Mouse (Mus musculus) intestine, postnatal 0 days (tissue): ENCODE results near the gene Eps15l1. TPM values are rescaled to one million over a fixed set of nuclear protein-coding genes. Genes with fewer than 3 reads are reported as not detected.

Experiments
- ATAC-seq: fragments of 200-750 bp; cut with Nextera tagmentation; 2 replicates; pipeline ENCODE4 v1.8.0; 2017; ENCODE audit warnings: mild to moderate bottlenecking, moderate TSS enrichment, moderate library complexity
- H3K27ac ChIP-seq: fragments of 300-500 bp; sonication (generic); 2 replicates; pipeline ENCODE4 v1.5.1; 2014; ENCODE audit warnings: mild to moderate bottlenecking, low read depth, low read length, moderate library complexity
- H3K27me3 ChIP-seq: fragments of 300-500 bp; sonication (generic); replicated peaks from 2 replicates; pipeline ENCODE4 v1.6.1; 2014; ENCODE audit warnings: low read length, mixed read lengths; ENCODE audit not compliant: control insufficient read depth, insufficient read depth
- H3K36me3 ChIP-seq: fragments of 300-500 bp; sonication (generic); 2 replicates; pipeline ENCODE4 v1.6.1; 2014; ENCODE audit warnings: mild to moderate bottlenecking, moderate library complexity; ENCODE audit not compliant: control insufficient read depth, insufficient read depth
- H3K4me1 ChIP-seq: fragments of 300-500 bp; sonication (generic); replicated peaks from 2 replicates; pipeline ENCODE4 v1.6.1; 2014; ENCODE audit warnings: antibody characterized with exemption, low read length, mixed read lengths; ENCODE audit not compliant: control insufficient read depth, insufficient read depth
- H3K4me2 ChIP-seq: fragments of 300-500 bp; sonication (generic); replicated peaks from 2 replicates; pipeline ENCODE4 v1.6.1; 2014; ENCODE audit warnings: low read depth, mild to moderate bottlenecking, moderate library complexity
- H3K4me3 ChIP-seq: fragments of 300-500 bp; sonication (generic); 2 replicates; pipeline ENCODE4 v1.5.1; 2014; ENCODE audit warnings: low read depth, low read length
- H3K9ac ChIP-seq: fragments of 300-500 bp; sonication (generic); 2 replicates; pipeline ENCODE4 v1.6.1; 2014; ENCODE audit warnings: mild to moderate bottlenecking, low read depth, low read length
- H3K9me3 ChIP-seq: fragments of 300-500 bp; sonication (generic); 2 replicates; pipeline ENCODE4 v1.6.1; 2016; ENCODE audit warnings: mixed run types; ENCODE audit not compliant: control insufficient read depth
- CTCF ChIP-seq: sonication (generic); IDR thresholded peaks from 2 replicates; pipeline ENCODE4 v1.5.1; 2016; ENCODE audit warnings: low read depth, mild to moderate bottlenecking, control low read depth, antibody characterized with exemption, moderate library complexity
- WGBS: fragments of 180-500 bp; shearing (Covaris S2); extraction: QIAGEN DNeasy Blood & Tissue Kit; methylation state at CpG from one replicate; pipeline ENCODE4 v1.1.7; 2014; 5-methylcytosine and 5-hydroxymethylcytosine counted together
- polyA plus RNA-seq: library from polyadenylated mRNA; unstranded; fragments of >200 nt; fragmentation: Nextera tagmentation; extraction: Ambion mirVana; gene quantifications from 2 replicates; pipeline ENCODE4 v1.2.1, GENCODE M21; 2015

The Eps15l1 gene
- polyA plus RNA-seq, 1 experiment from 2014 or later = 16.3 TPM

GRCm38 (mm10) chr8:72402981-72403380 lies 18.3 kb downstream of the Eps15l1 start:
- no peaks in the 10 kb centered on the region for H3K9me3 ChIP-seq
- H3K27ac ChIP-seq = no peak overlapping the region
- no peaks in the 10 kb centered on the region for H3K4me1 ChIP-seq
- H3K27me3 ChIP-seq = no peaks in the 10 kb centered on the region
- no peak for TF ChIP-seq CTCF
- no peak overlapping the region for H3K4me2 ChIP-seq
- no peak for ATAC-seq
- no peak overlapping the region for H3K4me3 ChIP-seq
- WGBS = 91% methylated on average over 3 of the region's 3 CpGs
- peaks cover 10% of the 10 kb centered on the region; the same call in 1 of the 2 replicates for H3K36me3 ChIP-seq
- no peak overlapping the region for H3K9ac ChIP-seq

GRCm38 (mm10) chr8:72401381-72401780 lies 19.9 kb downstream of the Eps15l1 start:
- Histone ChIP-seq H3K4me2 (no peak overlapping the region), H3K4me1 (no peaks in the 10 kb centered on the region), H3K36me3 (peaks cover 20% of the 10 kb centered on the region; the same call in 1 of the 2 replicates), H3K4me3 (no peak overlapping the region), H3K27me3 (no peaks in the 10 kb centered on the region), H3K27ac (no peak overlapping the region), H3K9ac (no peak overlapping the region), H3K9me3 (no peaks in the 10 kb centered on the region)
- no peak for ATAC-seq
- WGBS = 81% methylated on average over 1 of the region's 1 CpGs
- TF ChIP-seq CTCF = no peak

DNA sequence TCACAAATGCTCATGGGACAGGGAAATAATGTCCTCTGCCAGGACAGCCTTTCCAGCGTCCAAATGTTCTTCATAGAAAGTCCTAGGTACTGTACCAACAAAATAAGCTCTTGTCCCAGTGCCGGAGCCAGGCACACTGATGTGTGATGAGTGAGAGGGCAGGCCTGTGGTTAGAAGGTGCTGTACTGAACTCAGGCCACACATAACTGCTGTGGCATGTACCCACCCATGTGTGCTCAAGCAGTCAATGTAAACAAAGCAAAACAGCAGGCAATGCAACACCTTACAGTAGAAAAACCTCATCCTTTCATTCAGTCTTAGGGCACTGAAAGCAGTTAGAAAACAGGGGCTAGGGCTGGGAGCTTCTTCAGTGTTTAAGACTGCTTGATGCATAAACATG lies 35.5 kb downstream of the Eps15l1 start:
- Histone ChIP-seq H3K4me3 (no peak overlapping the region), H3K36me3 (peaks cover 92% of the 10 kb centered on the region), H3K4me2 (no peak overlapping the region), H3K27ac (no peak overlapping the region), H3K9ac (no peak overlapping the region), H3K9me3 (no peaks in the 10 kb centered on the region), H3K4me1 (no peaks in the 10 kb centered on the region), H3K27me3 (no peaks in the 10 kb centered on the region)
- 87% methylated on average over 2 of the region's 2 CpGs for WGBS
- no peak for ATAC-seq
- TF ChIP-seq CTCF = no peak

DNA sequence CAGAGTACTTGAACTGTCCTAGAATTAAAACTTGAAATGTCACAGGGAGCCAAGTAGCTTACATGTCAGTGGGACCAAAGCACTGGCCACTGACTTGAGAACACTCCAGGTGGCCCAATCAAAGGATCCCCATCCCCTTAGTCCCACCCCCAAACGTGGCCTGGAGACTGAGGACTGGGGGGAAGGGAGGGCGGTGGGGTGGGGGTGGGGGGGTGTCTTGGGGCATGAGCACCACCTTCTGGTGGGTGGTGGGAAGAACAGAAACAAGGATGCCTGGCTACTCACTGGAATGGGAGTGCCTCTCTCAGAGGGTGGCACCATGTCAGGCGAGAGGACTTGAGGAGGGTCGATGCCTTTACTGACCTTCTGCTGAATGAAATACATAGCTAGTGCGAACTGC lies 38.9 kb downstream of the Eps15l1 start:
- no peak for ATAC-seq
- no peaks in the 10 kb centered on the region for H3K4me1 ChIP-seq
- no peak overlapping the region for H3K9ac ChIP-seq
- no peaks in the 10 kb centered on the region for H3K9me3 ChIP-seq
- peaks cover 98% of the 10 kb centered on the region for H3K36me3 ChIP-seq
- H3K4me2 ChIP-seq = no peak overlapping the region
- WGBS = 66% methylated on average over 5 of the region's 5 CpGs
- TF ChIP-seq CTCF = peak; percentile 43; the same call in 1 of the 2 replicates
- H3K4me3 ChIP-seq = no peak overlapping the region
- no peak overlapping the region for H3K27ac ChIP-seq
- no peaks in the 10 kb centered on the region for H3K27me3 ChIP-seq

GRCm38 (mm10) chr8:72380656-72381055 lies 40.6 kb downstream of the Eps15l1 start:
- Histone ChIP-seq H3K36me3 (peaks cover 86% of the 10 kb centered on the region), H3K27me3 (no peaks in the 10 kb centered on the region), H3K27ac (no peak overlapping the region), H3K4me3 (no peak overlapping the region), H3K4me2 (no peak overlapping the region), H3K4me1 (no peaks in the 10 kb centered on the region), H3K9ac (no peak overlapping the region), H3K9me3 (no peaks in the 10 kb centered on the region)
- TF ChIP-seq CTCF = no peak
- ATAC-seq = no peak
- WGBS = 91% methylated on average over 8 of the region's 8 CpGs

DNA sequence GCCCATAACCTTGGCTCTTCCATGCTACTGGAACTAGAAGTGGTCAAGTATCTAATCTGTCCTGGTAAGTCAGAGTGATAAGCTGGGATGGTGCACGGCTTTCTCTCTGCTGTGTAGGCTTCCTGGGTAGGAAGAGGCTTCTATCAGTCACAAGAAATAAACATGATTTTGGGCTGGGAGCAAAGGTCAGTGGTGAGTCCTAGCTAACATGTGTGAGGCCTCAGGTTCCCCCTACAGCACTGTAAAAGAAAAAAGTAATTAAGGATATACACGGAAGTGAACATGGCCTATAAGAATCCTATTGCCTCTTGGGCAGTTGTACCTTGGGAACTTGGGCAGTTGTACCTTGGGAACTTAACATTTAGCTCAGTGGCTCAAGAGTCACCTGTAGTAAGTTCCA lies 44.4 kb downstream of the Eps15l1 start:
- no peak overlapping the region for H3K9ac ChIP-seq
- peak; percentile 84 for ATAC-seq
- H3K9me3 ChIP-seq = no peaks in the 10 kb centered on the region
- no peak overlapping the region for H3K4me3 ChIP-seq
- no peak for TF ChIP-seq CTCF
- H3K27ac ChIP-seq = peak overlapping the region; percentile 76
- 41% methylated on average over 2 of the region's 2 CpGs for WGBS
- no peaks in the 10 kb centered on the region for H3K27me3 ChIP-seq
- peaks cover 71% of the 10 kb centered on the region for H3K36me3 ChIP-seq
- peak overlapping the region; percentile 32 for H3K4me2 ChIP-seq
- H3K4me1 ChIP-seq = no peaks in the 10 kb centered on the region

- H3K9me3 ChIP-seq = no peaks in the 10 kb centered on the region
- H3K4me2 ChIP-seq = peak overlapping the region; percentile 32; the same call in 1 of the 2 replicates
- H3K27ac ChIP-seq = peak overlapping the region; percentile 76
- no peak overlapping the region for H3K9ac ChIP-seq
- peak; percentile 66 for ATAC-seq
- H3K27me3 ChIP-seq = no peaks in the 10 kb centered on the region
- WGBS = 36% methylated on average over 5 of the region's 5 CpGs
- H3K36me3 ChIP-seq = peaks cover 71% of the 10 kb centered on the region
- no peak overlapping the region for H3K4me3 ChIP-seq
- TF ChIP-seq CTCF = no peak
- H3K4me1 ChIP-seq = no peaks in the 10 kb centered on the region
Measured at GRCm38 (mm10) chr8:72376309-72376708, 45.0 kb downstream of the Eps15l1 start.
